Mouse (Mus musculus): ENCODE data around the gene Tbp.

DNA sequence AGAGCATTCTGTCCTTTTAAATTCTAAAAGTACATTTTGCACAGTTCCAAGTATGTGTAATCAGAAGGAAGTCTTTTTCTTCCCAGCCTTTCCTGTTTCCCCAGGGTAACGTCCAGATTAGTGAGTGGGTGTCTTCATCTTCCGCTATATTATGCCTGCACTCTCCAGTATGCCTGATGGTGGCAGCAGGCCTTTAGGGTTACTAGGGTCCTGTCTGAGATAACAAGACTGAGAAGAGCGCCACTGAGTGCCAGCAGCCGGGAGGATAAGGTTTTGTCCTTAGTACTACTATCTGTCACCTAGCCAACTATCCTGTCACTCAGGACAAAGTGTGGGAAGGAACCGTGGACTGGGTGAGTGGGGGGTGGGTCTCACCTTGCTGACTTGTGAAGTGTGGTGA, 18.1 kb downstream of the Tbp start:
- TF ChIP-seq CTCF (IDR thresholded peaks at IDR 0.05; ENCODE audit: control insufficient read depth, insufficient read depth, insufficient read length), result no peak
- no peak for TF ChIP-seq CEBPB (IDR thresholded peaks at IDR 0.05; ENCODE audit: low read depth)
- no peak for TF ChIP-seq MYOG (IDR thresholded peaks at IDR 0.05; ENCODE audit: control insufficient read depth, extremely low read depth, insufficient read length)
- no peak for TF ChIP-seq MAX (IDR thresholded peaks at IDR 0.05)
- no peak for TF ChIP-seq MYOD1 (IDR thresholded peaks at IDR 0.05; ENCODE audit: control insufficient read depth, insufficient read length, low read depth)
- no peak for TF ChIP-seq USF1 (IDR thresholded peaks at IDR 0.05; ENCODE audit: low read depth)

All from C2C12 (cell line).